Mouse (Mus musculus) stomach, postnatal 0 days (tissue): ENCODE measurements around the gene Mfn1.

Source experiments
- CTCF ChIP-seq: IDR thresholded peaks from 2 replicates; pipeline ENCODE4 v1.5.1; 2016; ENCODE audit warnings: antibody characterized with exemption, low read depth, mild to moderate bottlenecking, moderate library complexity
- EP300 ChIP-seq: optimal IDR thresholded peaks from 2 replicates; pipeline ENCODE3; 2016; ENCODE audit warnings: antibody characterized with exemption

DNA sequence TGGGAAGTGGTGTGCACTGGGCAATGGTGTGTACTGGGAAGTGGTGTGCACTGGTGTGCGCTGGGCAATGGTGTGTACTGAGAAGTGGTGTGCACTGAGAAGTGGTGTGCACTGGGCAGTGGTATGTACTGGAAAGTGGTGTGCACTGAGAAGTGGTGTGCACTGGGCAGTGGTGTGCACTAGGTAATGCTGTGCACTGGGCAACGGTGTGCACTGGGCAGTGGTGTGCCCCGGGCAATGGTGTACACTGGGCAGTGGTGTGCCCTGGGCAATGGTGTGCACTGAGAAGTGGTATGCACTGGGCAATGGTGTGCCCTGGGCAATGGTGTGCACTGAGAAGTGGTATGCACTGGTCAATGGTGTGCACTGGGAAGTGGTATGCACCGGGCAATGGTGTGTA is 80.0 kb downstream of the Mfn1 start:
- TF ChIP-seq EP300 (no peak), CTCF (no peak)
